ENCODE assay signal across 27 mouse cellular contexts in the genomic region with DNA sequence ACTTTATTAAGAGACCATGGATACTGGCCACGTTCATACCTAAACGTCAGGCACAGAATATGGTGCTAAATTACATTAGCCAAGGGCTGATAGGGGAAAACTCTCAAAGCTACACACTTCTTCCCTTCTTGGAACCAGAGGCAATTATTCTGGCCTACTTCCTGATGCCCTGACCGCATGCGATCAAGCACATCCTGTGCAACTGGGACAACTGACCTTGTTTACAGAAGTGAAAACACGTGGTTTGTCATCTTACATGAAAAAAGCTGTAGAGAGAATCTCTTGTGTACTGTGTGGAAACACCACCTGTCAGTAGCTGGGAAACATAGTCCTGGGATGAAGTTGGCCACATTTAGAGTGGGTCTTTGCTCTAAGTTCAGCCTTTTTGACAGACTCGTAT. TPM values are rescaled to one million over a fixed set of nuclear protein-coding genes. Genes with fewer than 3 reads are reported as not detected.
DNase-seq lines count a peak whose midpoint lies in the region; ATAC-seq and TF ChIP-seq lines count a peak whose summit lies in the region.
"Had no signal": no experiment of that assay in that cellular context is flagged by ENCODE, and none has a peak within 500 bp of the region (broad histone marks: within the 10 kb centered on the region; RNA-seq: fewer than 3 reads in every experiment).

No protein-coding gene starts in this region.

- no peaks in the 10 kb centered on the region for H3K27me3 ChIP-seq in small intestine, adult 2 months (ENCODE audit: control insufficient read depth, insufficient read depth, low read length)
- H3K27me3 ChIP-seq: embryonic facial prominence, embryonic 13.5 days; forebrain, embryonic 12.5 days; hindbrain, embryonic 12.5 days; midbrain, embryonic 12.5 days; Patski had no signal

- peaks cover 3% of the 10 kb centered on the region; the same call in 1 of the 2 replicates for H3K4me1 ChIP-seq in lung, adult 2 months (ENCODE audit: control insufficient read depth, insufficient read depth, low read length)
- peaks cover 27% of the 10 kb centered on the region; the same call in 1 of the 2 replicates for H3K4me1 ChIP-seq in small intestine, adult 2 months (ENCODE audit: control insufficient read depth, insufficient read depth, insufficient read length, low read length)

- 44% methylated on average over 6 of the region's 6 CpGs for WGBS in lung, adult 2 months
- 61% methylated on average over 6 of the region's 6 CpGs for WGBS in small intestine, adult 2 months

- no peaks in the 10 kb centered on the region; the same call in 1 of the 2 replicates for H3K36me3 ChIP-seq in small intestine, adult 2 months (ENCODE audit: control insufficient read depth, insufficient read depth, low read length)
- H3K36me3 ChIP-seq: embryonic facial prominence, embryonic 13.5 days; forebrain, embryonic 12.5 days; G1E; hindbrain, embryonic 12.5 days; limb, embryonic 10.5 days; midbrain, embryonic 12.5 days had no signal

- ATAC-seq in common myeloid progenitor, adult 5-6 weeks (replicated peaks; ENCODE audit: low read depth, poor library complexity, severe bottlenecking) = peak; percentile 53
- ATAC-seq: liver, postnatal 0 days; Patski had no signal

- no peak for TF ChIP-seq CTCF in lung, adult 2 months (IDR thresholded peaks at IDR 0.05; ENCODE audit: insufficient read depth, low read length)
- no peak for TF ChIP-seq CTCF in small intestine, adult 2 months (IDR thresholded peaks at IDR 0.05; ENCODE audit: extremely low read depth, insufficient read length, insufficient replicate concordance, low read depth, low read length)

- TF ChIP-seq POLR2A in lung, adult 2 months (IDR thresholded peaks at IDR 0.05; ENCODE audit: borderline replicate concordance, extremely low read depth, low read depth, low read length) = no peak
- TF ChIP-seq POLR2A in small intestine, adult 2 months (IDR thresholded peaks at IDR 0.05; ENCODE audit: low read depth, low read length) = no peak

- H3K27ac ChIP-seq in small intestine, adult 2 months (ENCODE audit: insufficient read depth, low read depth, low read length) = peak overlapping the region; percentile 17; the same call in 1 of the 2 replicates
- H3K27ac ChIP-seq: embryonic facial prominence, embryonic 13.5 days; forebrain, embryonic 12.5 days; gastrocnemius, adult 2 months; hindbrain, embryonic 12.5 days; limb, embryonic 10.5 days; macrophage; midbrain, embryonic 12.5 days had no signal

- H3K4me3 ChIP-seq in lung, adult 2 months (replicated peaks; ENCODE audit: extremely low read depth, low read depth, low read length) = no peak overlapping the region
- no peak overlapping the region for H3K4me3 ChIP-seq in small intestine, adult 2 months (ENCODE audit: low read depth, low read length)
- H3K4me3 ChIP-seq: embryonic facial prominence, embryonic 13.5 days; erythroblast, embryonic 14.5 days; forebrain, embryonic 12.5 days; gastrocnemius, adult 2 months; hindbrain, embryonic 12.5 days; limb, embryonic 10.5 days; midbrain, embryonic 12.5 days had no signal

- peak; percentile 93 for DNase-seq in heart, adult 11 months
- no peak for DNase-seq in heart, adult 8-10 months (ENCODE audit: low spot score)
- peak; percentile 28 for DNase-seq in lung, postnatal 25 days (ENCODE audit: low spot score)
- no peak for DNase-seq in lung, adult 2 months
- DNase-seq in layer of hippocampus, adult 9-10 months (ENCODE audit: low spot score) = no peak
- no peak for DNase-seq in left cerebral cortex, adult 9 months (ENCODE audit: low spot score in 2 of 2)
- DNase-seq: adrenal gland, postnatal 36 days; cerebellum, adult 11-12 months; cerebellum, postnatal 25 days; embryo, embryonic 11 days; gastrocnemius, adult 2 months; kidney, adult 18-20 months; kidney, postnatal 10 days; liver; liver, postnatal 0 days; thymus, postnatal 25 days had no signal

RNA-seq across cellular contexts. Expression of gene Cyp4f16, which starts 2.3 kb away (rescaled TPM):
- 1 to 10 TPM; 6.5 to 9.8 (median 7.3) TPM for total RNA-seq in heart, adult 8-10 months (2022)
- 24.2 and 24.3 TPM in 2 replicates for polyA plus RNA-seq in lung, adult 2 months (2012; rRNA removed)
- total RNA-seq in common myeloid progenitor, adult 5-6 weeks (2017) = 9.6 and 11.6 TPM in 2 replicates
- polyA plus RNA-seq in small intestine, adult 2 months (2012; rRNA removed) = 69.4 and 140 TPM in 2 replicates
- polyA plus RNA-seq: G1E had no signal

RNA-seq across cellular contexts. Expression of gene Cyp4f17, which starts 28.2 kb away (rescaled TPM):
- total RNA-seq in heart, adult 8-10 months (2022) = 1 to 10 TPM; 4.8 to 9.0 (median 7.8) TPM
- polyA plus RNA-seq in lung, adult 2 months (2012; rRNA removed) = 7.8 and 16.8 TPM in 2 replicates
- total RNA-seq in common myeloid progenitor, adult 5-6 weeks (2017) = 0.50 and 2.0 TPM in 2 replicates
- 2.3 and 2.5 TPM in 2 replicates for polyA plus RNA-seq in small intestine, adult 2 months (2012; rRNA removed)
- polyA plus RNA-seq: erythroblast, embryonic 14.5 days had no signal

Comparison
In these comparisons a context has a peak if more than half of its experiments do, and no peak if none do; other contexts are left out.
1. DNase-seq: peak in heart, adult 11 months (single experiment) and lung, postnatal 25 days (single experiment); none in heart, adult 8-10 months (single experiment), lung, adult 2 months (single experiment), layer of hippocampus, adult 9-10 months (single experiment) and left cerebral cortex, adult 9 months (0 of 2).